Mouse (Mus musculus) heart, embryonic 13.5 days (tissue): ENCODE results near the gene Dctpp1. TPM values are rescaled to one million over a fixed set of nuclear protein-coding genes. Genes with fewer than 3 reads are reported as not detected.

ENCODE experiments used
- ATAC-seq: fragments of 200-750 bp; cut with Nextera tagmentation; 2 replicates; pipeline ENCODE4 v1.8.0; 2017; ENCODE audit warnings: moderate TSS enrichment; ENCODE audit not compliant: insufficient number of reproducible peaks, low FRiP score, low TSS enrichment; ENCODE audit errors: extremely low read depth
- H3K27ac ChIP-seq: fragments of 300-500 bp; sonication (generic); replicated peaks from 2 replicates; pipeline ENCODE4 v1.5.1; 2015; ENCODE audit warnings: moderate library complexity, mild to moderate bottlenecking, inconsistent platforms
- H3K27me3 ChIP-seq: fragments of 300-500 bp; sonication (generic); replicated peaks from 2 replicates; pipeline ENCODE4 v1.6.1; 2015; ENCODE audit warnings: mild to moderate bottlenecking, inconsistent platforms
- H3K36me3 ChIP-seq: fragments of 300-500 bp; sonication (generic); 2 replicates; pipeline ENCODE4 v1.6.1; 2015; ENCODE audit warnings: mild to moderate bottlenecking, inconsistent platforms
- H3K4me1 ChIP-seq: fragments of 300-500 bp; sonication (generic); 2 replicates; pipeline ENCODE4 v1.6.1; 2015; ENCODE audit warnings: inconsistent platforms
- H3K4me2 ChIP-seq: fragments of 300-500 bp; sonication (generic); 2 replicates; pipeline ENCODE4 v1.6.1; 2015; ENCODE audit warnings: inconsistent platforms, mild to moderate bottlenecking, moderate library complexity
- H3K4me3 ChIP-seq: fragments of 300-500 bp; sonication (generic); 2 replicates; pipeline ENCODE4 v1.5.1; 2015; ENCODE audit warnings: moderate library complexity, mild to moderate bottlenecking, inconsistent platforms
- H3K9ac ChIP-seq: fragments of 300-500 bp; sonication (generic); 2 replicates; pipeline ENCODE4 v1.6.1; 2015; ENCODE audit warnings: inconsistent platforms, mild to moderate bottlenecking, moderate library complexity
- H3K9me3 ChIP-seq: fragments of 300-500 bp; sonication (generic); 2 replicates; pipeline ENCODE4 v1.6.1; 2016; ENCODE audit warnings: inconsistent platforms
- WGBS: fragments of 180-500 bp; shearing (Covaris S2); methylation state at CpG from one replicate; pipeline ENCODE4 v1.1.7; 2015; ENCODE audit warnings: mixed read lengths; 5-methylcytosine and 5-hydroxymethylcytosine counted together
- polyA plus RNA-seq: library from polyadenylated mRNA; unstranded; fragments of >200 nt; fragmentation: Nextera tagmentation; extraction: Ambion mirVana; gene quantifications from 2 replicates; pipeline ENCODE4 v1.2.1, GENCODE M21; 2015

Gene Dctpp1
- polyA plus RNA-seq, 1 experiment from 2014 or later, result 161 TPM

- H3K27ac ChIP-seq, result peak overlapping the region; percentile 88
- peak overlapping the region; percentile 89 for H3K4me3 ChIP-seq
- H3K9ac ChIP-seq, result peak overlapping the region; percentile 94
- no peak for ATAC-seq
- peaks cover 27% of the 10 kb centered on the region for H3K4me1 ChIP-seq
- 14% methylated on average over 28 of the region's 33 CpGs for WGBS
- H3K27me3 ChIP-seq, result no peaks in the 10 kb centered on the region
- H3K36me3 ChIP-seq, result peaks cover 40% of the 10 kb centered on the region
- H3K4me2 ChIP-seq, result peak overlapping the region; percentile 84
- H3K9me3 ChIP-seq, result no peaks in the 10 kb centered on the region; the same call in 1 of the 2 replicates
Observed at GRCm38 (mm10) chr7:127244658-127245510, 15.6 kb downstream of the Dctpp1 start.

- Histone ChIP-seq H3K9me3 (no peaks in the 10 kb centered on the region; the same call in 1 of the 2 replicates), H3K4me2 (peak within 1 kb of the TSS; percentile 84), H3K27me3 (no peaks in the 10 kb centered on the region), H3K9ac (peak within 1 kb of the TSS; percentile 94), H3K36me3 (peaks cover 37% of the 10 kb centered on the region), H3K4me3 (peak within 1 kb of the TSS; percentile 89), H3K27ac (peak within 1 kb of the TSS; percentile 88), H3K4me1 (peaks cover 27% of the 10 kb centered on the region)
- WGBS, result 1% methylated on average over 56 of the region's 56 CpGs
- ATAC-seq, result peak; percentile 92
Observed at GRCm38 (mm10) chr7:127243870-127244657, 16.4 kb downstream of the Dctpp1 start, which contains the start of gene Zfp771. Gene Zfp771, plus strand, starts transcription at chr7:127244274.

GRCm38 (mm10) chr7:127243361-127243867 is 17.1 kb downstream of the Dctpp1 start:
- WGBS, result 37% methylated on average over 2 of the region's 2 CpGs
- Histone ChIP-seq H3K36me3 (peaks cover 39% of the 10 kb centered on the region), H3K4me2 (peak overlapping the region; percentile 84), H3K9ac (peak overlapping the region; percentile 94), H3K27me3 (no peaks in the 10 kb centered on the region), H3K27ac (peak overlapping the region; percentile 88), H3K4me1 (peaks cover 27% of the 10 kb centered on the region), H3K9me3 (no peaks in the 10 kb centered on the region; the same call in 1 of the 2 replicates), H3K4me3 (peak overlapping the region; percentile 89)
- no peak for ATAC-seq

- H3K4me1 ChIP-seq, result peaks cover 32% of the 10 kb centered on the region
- H3K27me3 ChIP-seq, result no peaks in the 10 kb centered on the region
- ATAC-seq, result no peak
- peak overlapping the region; percentile 90; the same call in 1 of the 2 replicates for H3K4me3 ChIP-seq
- H3K4me2 ChIP-seq, result peak overlapping the region; percentile 87
- no peak overlapping the region for H3K9ac ChIP-seq
- no peaks in the 10 kb centered on the region for H3K9me3 ChIP-seq
- 96% methylated on average over 2 of the region's 2 CpGs for WGBS
- no peak overlapping the region for H3K27ac ChIP-seq
- peaks cover 65% of the 10 kb centered on the region for H3K36me3 ChIP-seq
Observed at GRCm38 (mm10) chr7:127234777-127235176, 25.7 kb downstream of the Dctpp1 start.

- ATAC-seq, result no peak
- H3K36me3 ChIP-seq, result peaks cover 65% of the 10 kb centered on the region
- peak overlapping the region; percentile 90 for H3K4me3 ChIP-seq
- H3K4me2 ChIP-seq, result peak overlapping the region; percentile 87
- H3K9me3 ChIP-seq, result no peaks in the 10 kb centered on the region
- peak overlapping the region; percentile 97 for H3K9ac ChIP-seq
- H3K27me3 ChIP-seq, result no peaks in the 10 kb centered on the region
- WGBS, result 2% methylated on average over 9 of the region's 9 CpGs
- H3K27ac ChIP-seq, result peak overlapping the region; percentile 98
- H3K4me1 ChIP-seq, result peaks cover 35% of the 10 kb centered on the region
Observed at GRCm38 (mm10) chr7:127233765-127234164, 26.7 kb downstream of the Dctpp1 start.

GRCm38 (mm10) chr7:127233368-127233749 is 27.1 kb downstream of the Dctpp1 start:
- Histone ChIP-seq H3K4me2 (peak overlapping the region; percentile 87), H3K9ac (peak overlapping the region; percentile 97), H3K4me3 (peak overlapping the region; percentile 90), H3K36me3 (peaks cover 61% of the 10 kb centered on the region), H3K27me3 (no peaks in the 10 kb centered on the region), H3K27ac (peak overlapping the region; percentile 98), H3K9me3 (no peaks in the 10 kb centered on the region), H3K4me1 (peaks cover 35% of the 10 kb centered on the region)
- under 1% methylated on average over 27 of the region's 27 CpGs for WGBS
- ATAC-seq, result 0 out of 2 replicates have a peak, but pooled peaks have one; percentile 2

GRCm38 (mm10) chr7:127232622-127233367 is 27.7 kb downstream of the Dctpp1 start, which contains the start of the genes Zfp553 and Sept1:
Gene Zfp553, plus strand, starts transcription at chr7:127233061.
Gene Sept1, minus strand, starts transcription at chr7:127233130.
- ATAC-seq, result peak; percentile 77
- under 1% methylated on average over 62 of the region's 64 CpGs for WGBS
- Histone ChIP-seq H3K9ac (peak within 1 kb of the TSS; percentile 97), H3K4me2 (peak within 1 kb of the TSS; percentile 87), H3K27ac (peak within 1 kb of the TSS; percentile 98), H3K27me3 (no peaks in the 10 kb centered on the region), H3K36me3 (peaks cover 55% of the 10 kb centered on the region), H3K4me3 (peak within 1 kb of the TSS; percentile 90), H3K4me1 (peaks cover 37% of the 10 kb centered on the region), H3K9me3 (no peaks in the 10 kb centered on the region)

GRCm38 (mm10) chr7:127231826-127232621 is 28.5 kb downstream of the Dctpp1 start:
- peak overlapping the region; percentile 87 for H3K4me2 ChIP-seq
- H3K27ac ChIP-seq, result peak overlapping the region; percentile 98
- peaks cover 47% of the 10 kb centered on the region for H3K36me3 ChIP-seq
- WGBS, result 7% methylated on average over 20 of the region's 20 CpGs
- peak overlapping the region; percentile 90 for H3K4me3 ChIP-seq
- H3K4me1 ChIP-seq, result peaks cover 42% of the 10 kb centered on the region
- no peaks in the 10 kb centered on the region for H3K27me3 ChIP-seq
- no peaks in the 10 kb centered on the region for H3K9me3 ChIP-seq
- no peak for ATAC-seq
- peak overlapping the region; percentile 97 for H3K9ac ChIP-seq

GRCm38 (mm10) chr7:127231376-127231775 is 29.1 kb downstream of the Dctpp1 start:
- peak overlapping the region; percentile 90 for H3K4me3 ChIP-seq
- H3K36me3 ChIP-seq, result peaks cover 41% of the 10 kb centered on the region
- peak overlapping the region; percentile 98 for H3K27ac ChIP-seq
- no peaks in the 10 kb centered on the region for H3K9me3 ChIP-seq
- H3K9ac ChIP-seq, result peak overlapping the region; percentile 97
- ATAC-seq, result no peak
- peak overlapping the region; percentile 87 for H3K4me2 ChIP-seq
- no peaks in the 10 kb centered on the region for H3K27me3 ChIP-seq
- 68% methylated on average over 3 of the region's 3 CpGs for WGBS
- H3K4me1 ChIP-seq, result peaks cover 45% of the 10 kb centered on the region
